Mouse (Mus musculus) cerebellum, postnatal 14 days (tissue): Measurements from ENCODE around the gene Bcorl1.
"Not testable (repeated sequence)": the region's sequence is repeated elsewhere in the genome, so short reads cannot be mapped to it uniquely, and the experiment has no call there.

Experiments used
- DNase-seq, 2 experiments: peaks; one replicate each; pipeline ENCODE4 v3.0.0; 2021; ENCODE audit warnings: mixed read lengths in 2 of 2

The Bcorl1 gene

GRCm38 (mm10) chrX:48399994-48400393, 58.8 kb downstream of the Bcorl1 start:
- DNase-seq: no peak

GRCm38 (mm10) chrX:48405141-48405540, 64.0 kb downstream of the Bcorl1 start:
- no peak for DNase-seq

GRCm38 (mm10) chrX:48409611-48410387, 68.6 kb downstream of the Bcorl1 start:
- DNase-seq: peak; percentile 92 to 96

GRCm38 (mm10) chrX:48410388-48410776, 69.2 kb downstream of the Bcorl1 start:
- DNase-seq: no peak

- no peak for DNase-seq
These were observed 71.5 kb downstream of the Bcorl1 start for GRCm38 (mm10) chrX:48412629-48413028.

- DNase-seq: no peak
These were observed 73.1 kb downstream of the Bcorl1 start for GRCm38 (mm10) chrX:48414291-48414690.

- no peak for DNase-seq
These were observed 77.3 kb downstream of the Bcorl1 start for GRCm38 (mm10) chrX:48418417-48418816.

GRCm38 (mm10) chrX:48422986-48423385, 81.8 kb downstream of the Bcorl1 start:
- DNase-seq: peak; percentile 74 to 85

- DNase-seq: no peak
These were observed 82.5 kb downstream of the Bcorl1 start for GRCm38 (mm10) chrX:48423671-48424070.

GRCm38 (mm10) chrX:48424583-48424982, 83.4 kb downstream of the Bcorl1 start:
- no peak for DNase-seq

GRCm38 (mm10) chrX:48425280-48425679, 84.1 kb downstream of the Bcorl1 start:
- no peak for DNase-seq

GRCm38 (mm10) chrX:48428241-48428640, 87.1 kb downstream of the Bcorl1 start:
- no peak for DNase-seq

GRCm38 (mm10) chrX:48428642-48429041, 87.5 kb downstream of the Bcorl1 start:
- DNase-seq: no peak

- DNase-seq: no peak
These were observed 87.9 kb downstream of the Bcorl1 start for GRCm38 (mm10) chrX:48429100-48429499.

- DNase-seq: no peak
These were observed 88.4 kb downstream of the Bcorl1 start for GRCm38 (mm10) chrX:48429538-48429937.

- DNase-seq: no peak
These were observed 91.7 kb downstream of the Bcorl1 start for GRCm38 (mm10) chrX:48432599-48433526.

- peak in 1 of 2 experiments; percentile 21 for DNase-seq
These were observed 92.4 kb downstream of the Bcorl1 start for GRCm38 (mm10) chrX:48433527-48433899.

- DNase-seq: no peak
These were observed 93.1 kb downstream of the Bcorl1 start for GRCm38 (mm10) chrX:48434251-48434650.

GRCm38 (mm10) chrX:48435477-48435900, 94.3 kb downstream of the Bcorl1 start:
- DNase-seq: peak in 1 of 2 experiments; percentile 13

GRCm38 (mm10) chrX:48436082-48436481, 94.9 kb downstream of the Bcorl1 start:
- DNase-seq: not testable (repeated sequence)

- DNase-seq: peak; percentile 10 to 24
These were observed 97.9 kb downstream of the Bcorl1 start for GRCm38 (mm10) chrX:48439036-48439435.

GRCm38 (mm10) chrX:48441548-48441947, 100.4 kb downstream of the Bcorl1 start:
- no peak for DNase-seq

- DNase-seq: no peak
These were observed 100.8 kb downstream of the Bcorl1 start for GRCm38 (mm10) chrX:48441954-48442353.

GRCm38 (mm10) chrX:48444677-48445076, 103.5 kb downstream of the Bcorl1 start:
- DNase-seq: no peak
